Mouse (Mus musculus) olfactory bulb, adult 2 months (tissue): Measurements from ENCODE around the gene Tmem214. TPM values are rescaled to one million over a fixed set of nuclear protein-coding genes. Genes with fewer than 3 reads are reported as not detected.

ENCODE experiments used
- H3K27ac ChIP-seq: fragments of 200-500 bp; 2 replicates; pipeline ENCODE4 v1.5.1; 2012; ENCODE audit warnings: low read depth, low read length; ENCODE audit not compliant: insufficient read depth
- H3K4me1 ChIP-seq: fragments of 200-500 bp; 2 replicates; pipeline ENCODE4 v1.6.1; 2012; ENCODE audit warnings: low read length; ENCODE audit not compliant: control insufficient read depth, insufficient read depth
- H3K4me3 ChIP-seq: fragments of 200-500 bp; 2 replicates; pipeline ENCODE4 v1.5.1; 2012; ENCODE audit warnings: mild to moderate bottlenecking, low read depth, low read length, moderate library complexity; ENCODE audit not compliant: insufficient read depth
- CTCF ChIP-seq: fragments of 200-500 bp; IDR thresholded peaks from 2 replicates; pipeline ENCODE4 v1.5.1; 2012; ENCODE audit warnings: low read depth, mild to moderate bottlenecking, low read length, moderate library complexity; ENCODE audit not compliant: insufficient read depth
- POLR2A ChIP-seq: fragments of 200-500 bp; IDR thresholded peaks from 2 replicates; pipeline ENCODE4 v1.6.1; 2012; ENCODE audit warnings: mild to moderate bottlenecking, low read depth, low read length, moderate library complexity; ENCODE audit not compliant: insufficient read depth
- WGBS: fragments of 180-500 bp; shearing (Covaris S2); methylation state at CpG from one replicate; pipeline ENCODE4 v1.1.7; 2018; 5-methylcytosine and 5-hydroxymethylcytosine counted together
- polyA plus RNA-seq: library from polyadenylated mRNA; stranded (reverse); fragments of >200 nt; gene quantifications from 2 replicates; pipeline ENCODE4 v1.2.4, GENCODE M21; 2012; ENCODE audit warnings: low replicate concordance; ENCODE audit not compliant: missing spikeins, insufficient read depth, insufficient read length

Tmem214 gene
- not detected in 2 replicates for polyA plus RNA-seq

DNA sequence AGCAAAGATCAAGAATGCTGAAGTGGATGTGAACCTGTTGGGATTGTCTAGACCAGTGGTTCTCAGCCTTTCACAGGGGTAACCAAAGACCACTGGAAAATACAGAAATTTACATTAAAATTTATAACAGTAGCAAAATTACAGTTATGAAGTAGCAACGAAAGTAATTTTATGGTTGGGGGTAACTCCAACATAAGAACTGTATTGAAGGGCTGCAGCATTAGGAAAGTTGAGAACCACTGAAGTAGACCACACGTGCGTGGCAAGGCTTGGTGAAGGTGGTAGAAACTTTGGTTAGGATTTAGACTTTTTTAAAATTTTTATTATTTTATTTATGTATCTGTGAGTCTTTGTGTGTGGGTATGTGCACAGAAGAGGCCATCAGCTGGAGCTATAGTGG lies at the start of gene Tmem214:
Tmem214 (plus strand) TSS at position 301 of the 400 bp plus-strand sequence.
- TF ChIP-seq POLR2A (no peak), CTCF (no peak)
- no peak within 1 kb of the TSS for H3K4me3 ChIP-seq
- 97% methylated on average over 3 of the region's 3 CpGs for WGBS
- peaks cover 9% of the 10 kb centered on the region; the same call in 1 of the 2 replicates for H3K4me1 ChIP-seq
- no peak within 1 kb of the TSS; the same call in 1 of the 2 replicates for H3K27ac ChIP-seq

- no peak for TF ChIP-seq POLR2A
- no peak for TF ChIP-seq CTCF
- 65% methylated on average over 8 of the region's 8 CpGs for WGBS
- H3K4me3 ChIP-seq: no peak overlapping the region
- H3K4me1 ChIP-seq: peaks cover 21% of the 10 kb centered on the region
- no peak overlapping the region for H3K27ac ChIP-seq
These were observed 49.0 kb upstream of the Tmem214 start for GRCm38 (mm10) chr5:30818758-30819309.

GRCm38 (mm10) chr5:30822689-30823088 lies 45.1 kb upstream of the Tmem214 start:
- 80% methylated on average over 5 of the region's 5 CpGs for WGBS
- no peak overlapping the region for H3K27ac ChIP-seq
- H3K4me3 ChIP-seq: no peak overlapping the region
- H3K4me1 ChIP-seq: peaks cover 37% of the 10 kb centered on the region
- TF ChIP-seq POLR2A (no peak), CTCF (no peak)

DNA sequence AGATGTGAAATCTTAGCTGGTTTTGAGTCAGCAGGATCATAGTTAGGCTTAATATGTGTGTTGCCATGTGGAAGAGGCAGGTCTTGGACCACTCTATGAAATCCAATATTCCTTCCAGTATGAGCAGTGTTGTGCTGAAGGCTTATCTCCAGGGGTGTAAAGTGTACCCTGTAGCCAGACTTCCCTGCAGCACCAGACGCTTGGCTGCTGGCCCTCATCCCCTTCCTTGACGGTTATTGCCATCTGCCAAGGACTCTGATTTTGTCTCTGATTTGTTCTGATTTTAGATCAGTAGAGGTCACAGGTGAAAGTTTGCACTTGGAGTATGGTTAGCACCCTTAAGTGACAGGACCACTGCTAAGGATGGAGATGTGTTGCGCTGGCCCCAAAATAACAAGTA lies 44.7 kb upstream of the Tmem214 start:
- Histone ChIP-seq H3K27ac (no peak overlapping the region), H3K4me3 (no peak overlapping the region), H3K4me1 (peaks cover 35% of the 10 kb centered on the region)
- TF ChIP-seq POLR2A (no peak), CTCF (no peak)
- WGBS: 83% methylated on average over 3 of the region's 3 CpGs

DNA sequence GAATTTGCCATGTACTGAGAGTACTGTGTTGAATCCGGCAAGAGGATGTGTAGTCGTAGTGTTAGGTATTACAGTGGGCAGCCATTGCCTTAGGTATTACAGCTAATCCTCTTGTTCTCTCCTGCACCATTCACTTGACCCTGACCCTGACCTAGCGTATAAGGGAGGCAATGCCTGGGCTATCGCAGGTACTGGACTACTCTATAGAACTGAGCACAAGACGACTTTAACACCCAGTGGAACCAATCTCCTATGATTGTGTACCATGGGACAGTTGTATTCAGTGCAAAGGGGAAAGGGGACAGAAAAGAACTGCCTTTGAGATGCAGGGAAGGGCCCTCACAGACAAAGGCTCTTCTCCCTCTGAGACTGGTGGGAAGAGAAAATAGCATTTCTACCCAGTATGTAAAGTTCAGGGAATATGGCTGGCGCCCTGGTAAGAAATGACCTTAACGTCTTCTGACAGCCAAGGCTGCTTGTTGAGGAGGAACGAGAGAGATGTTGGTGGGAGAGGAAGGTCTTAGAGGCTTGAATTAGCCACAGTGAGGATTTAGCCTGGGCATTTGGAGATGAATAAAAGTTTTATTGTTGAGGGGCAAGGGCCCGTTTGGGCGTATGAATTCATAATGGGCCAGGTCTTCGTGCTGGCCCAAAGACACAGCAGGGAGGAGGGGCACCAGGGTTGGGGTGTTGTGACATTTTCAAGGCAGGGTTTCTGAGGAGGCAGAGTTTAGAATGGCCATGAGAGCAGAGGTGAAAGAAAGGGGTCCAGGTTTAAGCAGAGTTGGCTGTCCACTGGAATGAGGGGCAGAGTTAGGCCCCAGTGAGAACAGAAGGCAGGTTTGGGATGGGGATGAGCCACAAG lies 43.5 kb upstream of the Tmem214 start:
- 61% methylated on average over 11 of the region's 11 CpGs for WGBS
- TF ChIP-seq CTCF (no peak), POLR2A (no peak)
- Histone ChIP-seq H3K4me1 (peaks cover 28% of the 10 kb centered on the region), H3K27ac (no peak overlapping the region), H3K4me3 (no peak overlapping the region)

GRCm38 (mm10) chr5:30825166-30825565 lies 42.6 kb upstream of the Tmem214 start:
- Histone ChIP-seq H3K27ac (no peak overlapping the region), H3K4me1 (peaks cover 28% of the 10 kb centered on the region), H3K4me3 (no peak overlapping the region)
- 44% methylated on average over 10 of the region's 10 CpGs for WGBS
- TF ChIP-seq POLR2A (no peak), CTCF (no peak)

DNA sequence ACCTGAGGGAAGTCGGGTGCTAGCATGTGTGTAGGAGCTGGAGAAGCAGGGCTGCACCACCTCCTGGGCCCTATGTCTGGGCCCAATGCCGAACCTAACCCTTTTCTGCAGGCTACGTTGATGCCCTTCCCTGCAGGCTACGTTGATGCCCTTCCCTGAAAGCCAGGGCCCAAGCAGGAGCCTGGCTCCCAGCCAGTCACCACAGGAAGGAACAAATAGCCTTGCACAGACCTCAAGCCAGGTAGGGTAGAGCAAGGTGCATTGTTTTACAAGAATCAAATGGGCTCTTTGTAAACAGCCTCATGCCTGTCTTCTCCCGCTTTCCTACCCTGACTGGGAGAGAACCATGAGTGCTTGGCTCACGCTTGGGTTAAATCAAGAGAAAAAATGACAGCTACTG lies 42.0 kb upstream of the Tmem214 start:
- Histone ChIP-seq H3K27ac (no peak overlapping the region), H3K4me3 (no peak overlapping the region), H3K4me1 (peaks cover 28% of the 10 kb centered on the region)
- 55% methylated on average over 6 of the region's 6 CpGs for WGBS
- TF ChIP-seq CTCF: no peak
- no peak for TF ChIP-seq POLR2A

DNA sequence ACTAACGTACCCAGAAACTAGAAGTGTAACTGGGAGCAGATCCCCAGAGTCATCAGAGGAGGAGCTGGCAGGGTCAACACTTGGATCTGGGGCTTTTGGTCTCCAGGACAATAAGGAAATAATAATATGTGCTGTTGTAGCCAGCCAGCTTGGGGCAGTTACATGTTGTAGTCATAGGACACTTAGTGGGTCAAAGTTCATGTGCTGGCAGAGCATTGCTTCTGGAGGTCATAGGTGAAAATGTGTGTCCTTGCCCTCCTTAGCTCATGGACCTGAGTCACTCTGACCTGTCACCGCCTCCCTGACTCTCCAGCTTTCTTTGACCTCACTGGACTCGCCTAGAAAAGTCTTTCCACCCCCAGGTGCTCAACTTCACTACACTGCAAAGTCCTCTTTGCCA lies 34.4 kb upstream of the Tmem214 start:
- Histone ChIP-seq H3K4me1 (no peaks in the 10 kb centered on the region; the same call in 1 of the 2 replicates), H3K4me3 (no peak overlapping the region), H3K27ac (no peak overlapping the region)
- WGBS: 86% methylated on average over 3 of the region's 3 CpGs
- TF ChIP-seq CTCF: no peak
- TF ChIP-seq POLR2A: no peak

GRCm38 (mm10) chr5:30839731-30840130 lies 28.1 kb upstream of the Tmem214 start:
- Histone ChIP-seq H3K4me1 (peaks cover 3% of the 10 kb centered on the region; the same call in 1 of the 2 replicates), H3K27ac (no peak overlapping the region), H3K4me3 (no peak overlapping the region)
- WGBS: 91% methylated on average over 2 of the region's 2 CpGs
- TF ChIP-seq CTCF (no peak), POLR2A (no peak)

DNA sequence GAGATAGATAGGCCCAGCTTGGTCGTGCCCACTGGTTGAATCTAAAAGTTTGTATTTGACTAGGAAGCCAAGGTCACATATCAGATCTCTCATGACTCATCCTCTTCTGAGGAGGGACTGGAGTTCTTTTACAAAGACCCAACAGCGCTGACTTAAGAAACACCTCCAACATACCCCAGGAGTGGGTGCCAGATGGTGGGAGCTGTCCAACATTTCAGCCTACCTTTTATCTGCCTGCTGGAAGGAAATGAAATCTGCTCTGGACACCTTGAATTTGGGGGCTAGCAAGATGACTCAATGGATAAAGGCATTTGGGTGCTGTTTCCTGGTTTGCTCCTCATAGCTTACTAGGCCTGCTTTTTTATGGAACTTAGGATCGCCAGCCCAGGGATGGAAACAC lies 25.9 kb upstream of the Tmem214 start:
- TF ChIP-seq POLR2A: no peak
- no peak for TF ChIP-seq CTCF
- H3K27ac ChIP-seq: no peak overlapping the region
- H3K4me3 ChIP-seq: no peak overlapping the region
- 46% methylated on average over 3 of the region's 3 CpGs for WGBS
- peaks cover 14% of the 10 kb centered on the region for H3K4me1 ChIP-seq
